Mouse (Mus musculus) forebrain, embryonic 14.5 days (tissue): ENCODE data around the gene Rbpms2. TPM values are rescaled to one million over a fixed set of nuclear protein-coding genes. Genes with fewer than 3 reads are reported as not detected.

Source experiments
- ATAC-seq: fragments of 200-750 bp; cut with Nextera tagmentation; 2 replicates; pipeline ENCODE4 v1.8.0; 2017; ENCODE audit warnings: mild to moderate bottlenecking, moderate library complexity
- DNase-seq: peaks from one replicate; pipeline ENCODE4 v3.0.0-alpha.2; 2015; ENCODE audit warnings: low spot score
- H3K27ac ChIP-seq: fragments of 300-500 bp; sonication (generic); 2 replicates; pipeline ENCODE4 v1.5.1; 2014; ENCODE audit warnings: low read depth, mild to moderate bottlenecking, control low read depth, low read length, moderate library complexity
- H3K27me3 ChIP-seq: fragments of 300-500 bp; sonication (generic); replicated peaks from 2 replicates; pipeline ENCODE4 v1.6.1; 2014; ENCODE audit warnings: low read length, control low read depth, mixed read lengths; ENCODE audit not compliant: control insufficient read depth, insufficient read depth
- H3K36me3 ChIP-seq: fragments of 300-500 bp; sonication (generic); 2 replicates; pipeline ENCODE4 v1.6.1; 2014; ENCODE audit warnings: low read length, control low read depth; ENCODE audit not compliant: control insufficient read depth, insufficient read depth
- H3K4me1 ChIP-seq: fragments of 300-500 bp; sonication (generic); 2 replicates; pipeline ENCODE4 v1.6.1; 2014; ENCODE audit warnings: antibody characterized with exemption, low read length, control low read depth; ENCODE audit not compliant: control insufficient read depth, insufficient read depth
- H3K4me2 ChIP-seq: fragments of 300-500 bp; sonication (generic); 2 replicates; pipeline ENCODE4 v1.6.1; 2014; ENCODE audit warnings: mild to moderate bottlenecking, control low read depth, low read length
- H3K4me3 ChIP-seq: fragments of 300-500 bp; sonication (generic); 2 replicates; pipeline ENCODE4 v1.5.1; 2014; ENCODE audit warnings: low read depth, low read length, control low read depth
- H3K9ac ChIP-seq: fragments of 300-500 bp; sonication (generic); 2 replicates; pipeline ENCODE4 v1.6.1; 2014; ENCODE audit warnings: mild to moderate bottlenecking, low read length, control low read depth, moderate library complexity
- H3K9me3 ChIP-seq: fragments of 300-500 bp; sonication (generic); replicated peaks from 2 replicates; pipeline ENCODE4 v1.6.1; 2016; ENCODE audit warnings: low read length, control low read depth, mixed read lengths; ENCODE audit not compliant: control insufficient read depth
- WGBS: fragments of 180-500 bp; shearing (Covaris S2); extraction: QIAGEN DNeasy Blood & Tissue Kit; methylation state at CpG from one replicate; pipeline ENCODE4 v1.1.7; 2014; 5-methylcytosine and 5-hydroxymethylcytosine counted together
- polyA plus RNA-seq: library from polyadenylated mRNA; unstranded; fragments of >200 nt; fragmentation: Nextera tagmentation; extraction: Ambion mirVana; gene quantifications from 2 replicates; pipeline ENCODE4 v1.2.1, GENCODE M21; 2014

Gene Rbpms2
- polyA plus RNA-seq, 1 experiment from 2014 or later: 3.8 TPM

DNA sequence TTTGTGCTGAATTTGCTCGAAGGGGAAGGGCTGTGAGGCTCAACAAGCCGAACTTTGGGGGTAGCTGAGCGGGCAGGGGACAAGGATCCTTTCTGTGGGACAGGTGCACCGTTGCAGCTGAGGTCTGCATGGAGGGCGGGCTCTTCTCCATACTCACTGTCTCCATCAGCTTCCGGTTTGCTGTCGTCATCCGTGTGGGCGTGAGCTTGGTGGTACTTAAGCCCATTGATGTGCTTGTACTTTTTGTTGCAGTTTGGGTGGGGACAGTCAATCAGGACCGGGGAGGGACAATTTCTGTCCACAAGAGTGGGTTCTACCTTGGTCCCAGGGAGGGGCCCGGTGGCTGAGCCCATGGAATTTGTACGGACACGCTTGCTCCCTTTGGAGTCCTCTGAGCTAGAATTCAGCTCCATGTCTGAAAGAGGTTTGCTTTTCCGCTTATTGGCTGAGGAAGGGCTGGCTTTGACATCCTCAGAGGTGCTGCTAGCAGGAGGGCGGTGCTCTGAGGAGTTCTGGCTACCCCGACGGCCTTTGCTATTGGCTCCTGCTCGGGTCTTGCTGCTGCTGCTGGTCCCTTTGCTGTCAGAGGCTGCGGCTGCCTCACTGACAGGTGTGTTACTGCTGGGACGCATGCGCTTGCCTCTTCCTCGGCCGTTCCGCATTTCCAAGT is 74.6 kb downstream of the Rbpms2 start:
- H3K27ac ChIP-seq: no peak overlapping the region
- no peak for DNase-seq
- H3K9me3 ChIP-seq: no peaks in the 10 kb centered on the region
- no peaks in the 10 kb centered on the region for H3K27me3 ChIP-seq
- H3K4me3 ChIP-seq: no peak overlapping the region
- H3K4me1 ChIP-seq: no peaks in the 10 kb centered on the region
- WGBS: 89% methylated on average over 24 of the region's 24 CpGs
- peaks cover 59% of the 10 kb centered on the region for H3K36me3 ChIP-seq
- no peak overlapping the region for H3K9ac ChIP-seq
- no peak for ATAC-seq
- H3K4me2 ChIP-seq: no peak overlapping the region

Other genes with a start within 250 kb of the Rbpms2 start
- 0.20 and 0.40 TPM in 2 replicates for gene Kbtbd13, start 238.0 kb upstream of the Rbpms2 start, polyA plus RNA-seq
- gene Rasl12, start 231.1 kb upstream of the Rbpms2 start, polyA plus RNA-seq: 6.3 and 6.7 TPM in 2 replicates
- gene Slc51b, start 206.7 kb upstream of the Rbpms2 start, polyA plus RNA-seq: not detected in 2 replicates
- 20.8 and 24.1 TPM in 2 replicates for gene Mtfmt, start 193.9 kb upstream of the Rbpms2 start, polyA plus RNA-seq
- gene Spg21, start 168.7 kb upstream of the Rbpms2 start, polyA plus RNA-seq: 163 and 168 TPM in 2 replicates
- not detected in 2 replicates for gene Ankdd1a, start 109.5 kb upstream of the Rbpms2 start, polyA plus RNA-seq
- gene Plekho2, start 49.6 kb upstream of the Rbpms2 start, polyA plus RNA-seq: 3.6 and 3.9 TPM in 2 replicates
- gene Pif1, start 42.5 kb upstream of the Rbpms2 start, polyA plus RNA-seq: 5.8 and 6.3 TPM in 2 replicates
- gene Oaz2, start 38.4 kb downstream of the Rbpms2 start, polyA plus RNA-seq: 206 and 233 TPM in 2 replicates
- 7.4 and 8.8 TPM in 2 replicates for gene Zfp609, start 197.9 kb downstream of the Rbpms2 start, polyA plus RNA-seq